Mouse (Mus musculus) C2C12 (cell line): ENCODE results near the gene Slc36a3.

Source experiments
- CTCF ChIP-seq: IDR thresholded peaks from one replicate; pipeline ENCODE4 v1.5.1; 2011; ENCODE audit not compliant: control insufficient read depth, insufficient read depth, insufficient read length
- FOSL1 ChIP-seq: IDR thresholded peaks from one replicate; pipeline ENCODE4 v1.8.0; 2011; ENCODE audit warnings: mild to moderate bottlenecking, low read length; ENCODE audit not compliant: poor library complexity, insufficient read depth, severe bottlenecking
- MAX ChIP-seq: IDR thresholded peaks from one replicate; pipeline ENCODE4 v1.6.1; 2011; ENCODE audit warnings: mild to moderate bottlenecking, control low read depth
- MYOG ChIP-seq: IDR thresholded peaks from one replicate; pipeline ENCODE4 v1.6.1; 2011; ENCODE audit not compliant: control insufficient read depth, insufficient read length; ENCODE audit errors: extremely low read depth

DNA sequence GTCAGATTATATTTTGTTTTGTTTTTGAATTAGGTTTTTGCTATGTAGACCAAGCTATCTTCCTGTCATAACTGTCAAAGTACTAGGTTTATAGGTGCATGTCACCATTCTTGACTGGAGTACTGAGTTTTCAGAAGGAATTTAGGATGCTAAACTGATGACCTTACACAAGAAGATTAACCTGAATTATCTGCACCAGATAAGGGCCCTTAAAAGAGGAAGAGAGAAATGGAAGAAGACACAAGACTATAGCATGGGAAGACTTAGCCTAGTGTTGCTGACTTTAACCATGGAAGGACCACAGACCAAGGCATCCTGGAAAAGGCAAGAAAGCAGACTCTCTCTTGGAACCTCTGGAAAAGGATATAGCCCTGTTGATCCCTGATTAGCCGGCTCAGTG lies 18.3 kb downstream of the Slc36a3 start:
- TF ChIP-seq CTCF (no peak), FOSL1 (no peak), MAX (no peak), MYOG (no peak)
